Mouse (Mus musculus) testis, adult 2 months (tissue): ENCODE measurements around the gene Coasy. TPM values are rescaled to one million over a fixed set of nuclear protein-coding genes. Genes with fewer than 3 reads are reported as not detected.

Experiments
- H3K27ac ChIP-seq: fragments of 200-500 bp; 2 replicates; pipeline ENCODE4 v1.5.1; 2012; ENCODE audit warnings: low read depth, low read length; ENCODE audit not compliant: control insufficient read depth, insufficient read depth
- H3K27me3 ChIP-seq: fragments of 200-500 bp; 2 replicates; pipeline ENCODE4 v1.6.1; 2012; ENCODE audit warnings: mild to moderate bottlenecking, low read length, moderate library complexity; ENCODE audit not compliant: control insufficient read depth, insufficient read depth
- H3K36me3 ChIP-seq: fragments of 200-500 bp; 2 replicates; pipeline ENCODE4 v1.6.1; 2012; ENCODE audit warnings: mild to moderate bottlenecking, low read length; ENCODE audit not compliant: control insufficient read depth, insufficient read depth
- H3K4me1 ChIP-seq: fragments of 200-500 bp; 2 replicates; pipeline ENCODE4 v1.6.1; 2012; ENCODE audit warnings: low read length; ENCODE audit not compliant: control insufficient read depth, insufficient read depth
- H3K4me3 ChIP-seq: fragments of 200-500 bp; 2 replicates; pipeline ENCODE4 v1.5.1; 2012; ENCODE audit warnings: low read depth, mild to moderate bottlenecking, low read length, moderate library complexity, mixed read lengths; ENCODE audit not compliant: control insufficient read depth
- CTCF ChIP-seq: fragments of 200-500 bp; IDR thresholded peaks from 2 replicates; pipeline ENCODE4 v1.5.1; 2012; ENCODE audit warnings: low read depth, mild to moderate bottlenecking, inconsistent platforms, low read length, moderate library complexity; ENCODE audit not compliant: control insufficient read depth, insufficient read depth, insufficient replicate concordance
- POLR2A ChIP-seq: fragments of 200-500 bp; IDR thresholded peaks from 2 replicates; pipeline ENCODE4 v1.6.1; 2012; ENCODE audit warnings: low read depth, mild to moderate bottlenecking, inconsistent platforms, low read length, moderate library complexity; ENCODE audit not compliant: control insufficient read depth
- polyA plus RNA-seq: library from polyadenylated mRNA; depleted of rRNA; stranded (reverse); fragments of >200 nt; gene quantifications from 2 replicates; pipeline ENCODE4 v1.2.3, GENCODE M21; 2012; rRNA removed

Gene Coasy
- polyA plus RNA-seq, 1 experiment: 21.0 TPM

DNA sequence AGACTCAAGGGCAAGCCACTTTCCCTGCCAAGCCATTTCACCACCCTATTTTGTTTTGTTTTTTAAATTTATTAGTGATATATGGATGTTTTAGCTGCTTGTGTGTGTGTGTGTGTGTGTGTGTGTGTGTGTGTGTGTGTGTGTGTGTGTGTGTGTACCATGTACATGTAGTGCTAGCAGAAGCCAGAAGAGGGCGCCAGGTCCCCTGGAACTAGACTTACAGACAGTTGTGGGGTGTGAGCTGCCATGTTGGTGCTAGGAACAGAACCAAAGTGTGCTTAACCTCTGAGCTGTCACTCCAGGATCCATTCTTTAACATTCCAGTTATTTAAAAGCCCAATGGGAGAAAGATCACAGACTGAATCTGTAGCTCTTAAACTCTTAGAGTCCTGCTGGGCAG, 44.7 kb downstream of the Coasy start:
- Histone ChIP-seq H3K27ac (no peak overlapping the region), H3K27me3 (no peaks in the 10 kb centered on the region), H3K36me3 (no peaks in the 10 kb centered on the region), H3K4me1 (no peaks in the 10 kb centered on the region), H3K4me3 (no peak overlapping the region)
- TF ChIP-seq POLR2A (no peak), CTCF (peak; percentile 8; the same call in 1 of the 2 replicates)

DNA sequence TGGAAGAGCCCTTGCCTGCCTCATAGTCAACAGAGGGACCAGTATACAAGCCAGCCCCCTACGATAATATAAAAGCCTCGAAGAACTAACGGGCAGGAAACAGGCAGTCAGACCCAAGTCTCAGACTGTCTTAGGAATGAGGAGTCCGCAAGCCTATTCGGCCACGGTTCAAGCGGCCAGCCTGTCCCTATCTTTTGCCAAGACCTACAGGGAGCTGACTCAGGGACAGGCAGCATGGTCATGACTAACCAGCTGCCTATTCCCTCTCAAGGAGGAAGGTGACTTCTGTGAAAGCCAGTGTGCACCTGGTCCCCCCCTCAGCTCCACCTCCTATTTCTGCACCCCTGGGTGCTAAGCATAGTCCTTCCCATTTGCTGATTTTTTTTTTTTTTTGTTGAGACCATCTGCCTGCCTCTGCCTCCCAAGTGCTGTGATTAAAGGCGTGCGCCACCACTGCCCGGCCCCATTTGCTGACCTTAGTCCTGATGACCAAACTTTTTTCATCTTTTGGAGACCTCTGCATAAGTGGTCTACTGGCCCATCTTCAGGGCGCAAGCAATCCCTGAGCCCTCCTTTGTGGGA, 46.7 kb downstream of the Coasy start:
- Histone ChIP-seq H3K36me3 (no peaks in the 10 kb centered on the region), H3K27ac (no peak overlapping the region), H3K4me1 (no peaks in the 10 kb centered on the region), H3K4me3 (no peak overlapping the region), H3K27me3 (no peaks in the 10 kb centered on the region)
- no peak for TF ChIP-seq CTCF
- no peak for TF ChIP-seq POLR2A

DNA sequence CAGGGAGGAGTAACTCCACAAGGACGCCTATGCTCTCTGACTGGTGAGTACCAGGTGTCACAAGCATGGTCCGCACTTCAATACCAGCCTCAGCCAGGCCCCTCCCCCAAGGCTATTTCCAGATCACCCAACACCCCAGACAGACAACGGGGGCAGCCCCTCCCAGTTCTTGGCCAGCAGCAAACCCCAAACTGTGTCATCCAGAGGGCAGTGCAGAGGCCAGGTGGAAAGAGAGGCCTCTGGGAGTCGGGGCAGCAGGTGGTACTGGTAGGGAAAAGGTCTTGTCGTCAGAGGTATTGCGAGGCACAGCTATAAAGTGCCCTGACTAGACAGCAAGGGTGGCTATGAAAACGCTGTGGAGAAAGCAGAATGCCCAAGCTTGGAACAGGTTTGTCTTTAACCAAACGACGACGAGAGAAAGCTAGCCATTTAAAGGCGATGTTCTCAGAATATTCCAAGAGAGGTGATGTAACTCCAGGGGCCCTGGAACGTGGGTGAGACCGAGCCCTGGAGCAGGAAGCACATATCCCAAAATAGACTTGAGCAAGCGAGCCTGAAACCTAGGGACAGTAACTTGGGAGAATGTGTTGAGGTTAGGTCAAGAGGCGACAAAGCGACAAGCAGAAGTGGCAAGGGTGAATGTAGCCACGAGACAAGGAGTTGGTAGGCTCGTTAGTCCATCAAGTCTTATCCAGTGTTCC, 47.8 kb downstream of the Coasy start:
- TF ChIP-seq POLR2A (no peak), CTCF (no peak)
- Histone ChIP-seq H3K4me3 (no peak overlapping the region), H3K4me1 (no peaks in the 10 kb centered on the region), H3K27ac (no peak overlapping the region), H3K36me3 (no peaks in the 10 kb centered on the region), H3K27me3 (no peaks in the 10 kb centered on the region)

DNA sequence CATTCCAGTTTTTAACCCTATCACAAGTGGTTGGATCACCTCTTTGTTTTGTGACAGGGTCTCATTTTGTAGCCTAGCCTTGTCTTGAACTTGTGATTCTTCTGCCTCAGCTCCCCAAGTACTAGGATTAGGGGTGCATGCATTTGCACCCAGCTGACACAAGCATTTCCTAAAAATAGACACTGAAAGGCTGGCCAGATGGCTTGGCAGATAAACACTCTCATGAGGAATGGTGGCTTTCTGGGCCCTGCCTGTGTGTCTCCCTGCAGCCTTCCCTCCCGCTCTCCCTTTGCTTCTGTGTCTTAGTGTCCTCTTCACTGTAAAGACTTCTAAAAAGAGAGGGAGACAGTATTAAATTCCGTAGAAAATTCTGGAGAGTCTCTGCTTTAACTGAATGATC, 48.8 kb downstream of the Coasy start:
- H3K27me3 ChIP-seq: no peaks in the 10 kb centered on the region
- no peak overlapping the region for H3K4me3 ChIP-seq
- TF ChIP-seq CTCF (no peak), POLR2A (no peak)
- no peaks in the 10 kb centered on the region for H3K4me1 ChIP-seq
- H3K27ac ChIP-seq: no peak overlapping the region
- no peaks in the 10 kb centered on the region for H3K36me3 ChIP-seq

DNA sequence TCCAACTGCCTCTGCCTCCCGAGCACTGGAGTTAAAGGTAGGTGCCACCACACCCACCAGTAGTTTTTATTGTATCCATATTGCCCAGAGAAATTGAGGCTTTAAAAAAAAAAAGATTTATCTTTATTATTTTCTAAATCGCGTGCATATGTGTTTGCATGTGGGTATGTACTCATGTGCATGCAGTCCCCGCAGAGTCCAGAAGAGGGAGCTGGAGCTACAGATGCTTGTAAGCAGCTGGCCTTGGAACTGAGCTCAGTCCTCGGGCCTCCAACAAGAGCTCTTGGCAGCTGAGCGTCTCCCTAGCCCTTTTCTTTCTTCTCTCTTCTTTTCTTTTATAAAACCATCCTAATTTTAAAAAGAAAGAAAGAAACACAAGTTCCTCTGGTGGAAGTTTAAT, 49.3 kb downstream of the Coasy start:
- no peaks in the 10 kb centered on the region for H3K4me1 ChIP-seq
- peak; percentile 69; the same call in 1 of the 2 replicates for TF ChIP-seq CTCF
- TF ChIP-seq POLR2A: no peak
- no peak overlapping the region for H3K27ac ChIP-seq

DNA sequence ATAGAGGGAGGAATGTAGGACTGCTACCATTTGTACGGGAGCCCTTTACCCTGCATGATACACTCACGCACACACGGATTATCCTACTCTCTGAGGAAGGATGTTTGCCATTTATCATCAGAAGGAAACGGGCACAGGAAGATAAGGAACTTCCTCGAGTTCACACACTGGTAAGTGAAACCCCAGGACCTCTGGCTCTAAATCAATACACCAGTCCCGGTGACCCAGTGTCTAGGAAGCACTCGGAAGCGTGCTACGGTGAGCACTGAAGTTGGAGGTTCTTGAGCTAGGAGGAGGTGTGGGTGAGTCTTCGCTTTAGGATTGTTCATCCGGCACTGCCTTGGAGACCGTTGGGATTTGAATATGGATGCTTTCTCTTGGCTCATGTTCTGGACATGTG, 50.7 kb downstream of the Coasy start:
- H3K36me3 ChIP-seq: no peaks in the 10 kb centered on the region
- no peak for TF ChIP-seq CTCF
- TF ChIP-seq POLR2A: no peak
- H3K4me1 ChIP-seq: no peaks in the 10 kb centered on the region
- H3K27me3 ChIP-seq: no peaks in the 10 kb centered on the region
- H3K4me3 ChIP-seq: no peak overlapping the region
- no peak overlapping the region for H3K27ac ChIP-seq

More for the DNA sequence above, 49.3 kb downstream of the Coasy start:
- Histone ChIP-seq H3K27me3 (no peaks in the 10 kb centered on the region), H3K36me3 (no peaks in the 10 kb centered on the region), H3K4me3 (no peak overlapping the region)

DNA sequence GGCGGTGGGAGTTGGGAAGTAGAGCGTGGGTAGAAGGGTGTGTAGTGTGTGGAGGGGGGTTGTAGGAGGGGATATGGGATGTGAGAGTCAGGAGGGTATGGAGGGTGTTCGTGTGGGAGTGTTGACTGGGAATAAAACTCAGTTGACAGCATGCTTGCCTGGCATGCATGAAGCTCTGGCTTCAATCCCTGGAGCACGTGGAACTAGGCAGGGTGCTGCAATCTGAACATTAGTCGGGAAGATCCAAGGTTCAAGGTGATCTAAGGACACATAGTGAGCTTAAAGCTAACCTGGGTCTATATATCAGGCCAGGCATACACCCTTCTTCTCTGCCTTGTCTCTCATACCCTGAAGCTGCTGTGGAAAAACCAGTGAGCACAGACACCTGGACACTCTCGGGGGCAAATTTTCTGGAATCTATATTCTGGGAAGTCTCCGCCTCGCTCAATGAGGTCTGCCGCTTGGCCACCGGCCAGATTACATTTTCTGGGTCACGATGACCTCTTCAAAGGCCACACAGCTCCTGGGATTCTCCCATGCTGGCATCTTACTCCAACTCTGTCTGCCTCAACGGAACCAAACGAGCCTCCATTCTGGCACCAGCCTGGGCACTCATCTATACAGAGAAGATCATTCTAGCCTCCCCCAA, 52.0 kb downstream of the Coasy start:
- Histone ChIP-seq H3K4me3 (no peak overlapping the region), H3K27me3 (no peaks in the 10 kb centered on the region), H3K36me3 (no peaks in the 10 kb centered on the region)

More for the DNA sequence above, 52.0 kb downstream of the Coasy start:
- TF ChIP-seq POLR2A (no peak), CTCF (no peak)
- Histone ChIP-seq H3K4me1 (peaks cover 5% of the 10 kb centered on the region), H3K27ac (no peak overlapping the region)

Other genes starting within 250 kb of the Coasy start
- gene Stat5b, start 231.8 kb upstream of the Coasy start, polyA plus RNA-seq: 1.9 and 2.4 TPM in 2 replicates
- gene Stat5a, start 223.2 kb upstream of the Coasy start, polyA plus RNA-seq: 4.0 and 6.6 TPM in 2 replicates
- 25.0 and 30.2 TPM in 2 replicates for gene Stat3, start 143.0 kb upstream of the Coasy start, polyA plus RNA-seq
- gene Cavin1, start 111.7 kb upstream of the Coasy start, polyA plus RNA-seq: 5.1 and 6.1 TPM in 2 replicates
- gene Atp6v0a1, start 73.1 kb upstream of the Coasy start, polyA plus RNA-seq: 18.1 and 23.7 TPM in 2 replicates
- gene Naglu, start 12.6 kb upstream of the Coasy start, polyA plus RNA-seq: 46.2 and 46.3 TPM in 2 replicates
- gene Hsd17b1, start 4.2 kb upstream of the Coasy start, polyA plus RNA-seq: 0.66 and 0.88 TPM in 2 replicates
- 6.4 and 6.7 TPM in 2 replicates for gene Mlx, start 4.7 kb downstream of the Coasy start, polyA plus RNA-seq
- gene Psmc3ip, start 12.9 kb downstream of the Coasy start, polyA plus RNA-seq: 77.6 and 77.9 TPM in 2 replicates
- 51.5 and 53.8 TPM in 2 replicates for gene Retreg3, start 37.3 kb downstream of the Coasy start, polyA plus RNA-seq
- gene Tubg1, start 37.4 kb downstream of the Coasy start, polyA plus RNA-seq: 22.4 and 27.3 TPM in 2 replicates
- gene Tubg2, start 73.3 kb downstream of the Coasy start, polyA plus RNA-seq: 1.6 and 1.9 TPM in 2 replicates
- 0.40 and 0.44 TPM in 2 replicates for gene Cntnap1, start 88.0 kb downstream of the Coasy start, polyA plus RNA-seq
- 2.6 and 4.1 TPM in 2 replicates for gene Plekhh3, start 88.8 kb downstream of the Coasy start, polyA plus RNA-seq
- 0.05 TPM in 1 of 2 replicates, not detected in the other for gene Ccr10, start 92.9 kb downstream of the Coasy start, polyA plus RNA-seq
- gene Ezh1, start 143.9 kb downstream of the Coasy start, polyA plus RNA-seq: 14.3 and 14.5 TPM in 2 replicates
- gene Ramp2, start 163.5 kb downstream of the Coasy start, polyA plus RNA-seq: 5.6 and 5.8 TPM in 2 replicates
- 26.1 and 26.2 TPM in 2 replicates for gene Vps25, start 171.1 kb downstream of the Coasy start, polyA plus RNA-seq
- 10.8 and 12.3 TPM in 2 replicates for gene Wnk4, start 178.0 kb downstream of the Coasy start, polyA plus RNA-seq
- gene Cntd1, start 196.4 kb downstream of the Coasy start, polyA plus RNA-seq: 37.1 and 54.6 TPM in 2 replicates
- gene Coa3, start 196.5 kb downstream of the Coasy start, polyA plus RNA-seq: 46.6 and 62.4 TPM in 2 replicates
- 111 and 116 TPM in 2 replicates for gene Becn1, start 219.7 kb downstream of the Coasy start, polyA plus RNA-seq
- 59.1 and 74.5 TPM in 2 replicates for gene Psme3, start 233.6 kb downstream of the Coasy start, polyA plus RNA-seq
- 4.7 TPM in 2 replicates for gene Aoc2, start 242.5 kb downstream of the Coasy start, polyA plus RNA-seq
- 4.2 and 4.4 TPM in 2 replicates for gene Aoc3, start 248.0 kb downstream of the Coasy start, polyA plus RNA-seq